Mouse (Mus musculus): ENCODE measurements around the gene Nucb1. TPM values are rescaled to one million over a fixed set of nuclear protein-coding genes. Genes with fewer than 3 reads are reported as not detected.

Gene Nucb1
- total and polyA plus RNA-seq, 2 experiments from 2014 or later: 137 TPM

DNA sequence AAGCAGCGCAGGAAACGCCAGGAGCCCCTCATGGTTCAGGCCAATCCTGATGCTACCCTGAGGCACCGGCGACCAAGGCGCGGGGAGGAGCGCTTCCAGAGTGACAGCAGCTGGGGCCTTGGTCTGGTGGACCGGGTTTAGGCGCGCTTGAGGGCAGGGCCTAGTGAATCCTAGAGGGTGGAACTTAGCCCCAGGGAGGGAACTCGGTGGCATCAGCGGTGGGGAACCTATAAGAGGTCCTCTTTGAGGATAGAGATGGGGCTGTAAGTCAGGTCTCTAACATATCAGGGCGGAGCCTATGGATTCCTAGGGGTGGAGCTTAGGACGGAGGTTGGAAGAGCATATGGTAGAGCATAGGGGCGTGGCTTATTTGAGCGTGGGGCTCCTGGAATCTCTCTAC is 5.2 kb upstream of the Nucb1 start:
- Histone ChIP-seq H3K36me3 (ENCODE audit: insufficient read depth, low read length) (no peaks in the 10 kb centered on the region), H3K27me3 (ENCODE audit: insufficient read depth, low read length) (no peaks in the 10 kb centered on the region), H3K9ac (replicated peaks; ENCODE audit: low read length, poor library complexity, severe bottlenecking) (no peak overlapping the region), H3K27ac (ENCODE audit: low read depth, low read length) (no peak overlapping the region), H3K4me3 (ENCODE audit: low read depth, low read length) (no peak overlapping the region), H3K9me3 (ENCODE audit: low read length) (no peaks in the 10 kb centered on the region), H3K4me1 (ENCODE audit: insufficient read depth, low read length) (no peaks in the 10 kb centered on the region), H3K4me2 (ENCODE audit: low read depth, low read length, poor library complexity, severe bottlenecking) (0 out of 2 replicates have a peak overlapping the region, but pooled peaks have one; percentile 2)
- no peak for DNase-seq (ENCODE audit: low spot score)
- 31% methylated on average over 16 of the region's 16 CpGs for WGBS
- no peak for TF ChIP-seq CTCF (IDR thresholded peaks at IDR 0.05)
- ATAC-seq (ENCODE audit: low FRiP score): no peak

DNA sequence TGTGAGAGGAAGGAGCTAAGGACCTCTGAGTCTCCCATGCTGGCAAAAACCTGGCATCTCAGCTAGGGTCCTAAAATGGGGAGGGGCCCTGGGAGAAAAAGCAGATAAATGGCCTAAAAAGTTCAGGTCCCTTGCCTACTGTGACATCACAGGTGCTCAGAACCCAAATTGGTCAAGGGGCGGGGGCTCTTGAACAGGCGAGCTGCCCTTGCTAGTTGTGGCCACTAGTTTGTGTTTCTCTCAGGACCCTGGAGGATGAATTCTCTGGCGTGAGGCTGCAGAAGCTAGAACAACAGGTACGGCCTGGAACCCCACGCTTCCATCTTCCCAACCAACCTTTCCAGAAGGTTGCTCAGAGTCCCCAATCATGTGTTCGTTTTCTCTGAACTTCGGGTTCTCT is 4.2 kb upstream of the Nucb1 start:
- no peak for ATAC-seq (ENCODE audit: low FRiP score)
- DNase-seq (ENCODE audit: low spot score): no peak
- no peak overlapping the region for H3K9ac ChIP-seq (replicated peaks; ENCODE audit: low read length, poor library complexity, severe bottlenecking)
- no peak overlapping the region for H3K4me2 ChIP-seq (ENCODE audit: low read depth, low read length, poor library complexity, severe bottlenecking)
- TF ChIP-seq CTCF (IDR thresholded peaks at IDR 0.05): no peak
- H3K27ac ChIP-seq (ENCODE audit: low read depth, low read length): no peak overlapping the region
- H3K9me3 ChIP-seq (ENCODE audit: low read length): no peaks in the 10 kb centered on the region
- H3K4me3 ChIP-seq (ENCODE audit: low read depth, low read length): no peak overlapping the region
- 0 out of 2 replicates have a peak, but pooled peaks cover 3% of the 10 kb centered on the region for H3K4me1 ChIP-seq (ENCODE audit: insufficient read depth, low read length)
- WGBS: 87% methylated on average over 7 of the region's 7 CpGs
- H3K27me3 ChIP-seq (ENCODE audit: insufficient read depth, low read length): no peaks in the 10 kb centered on the region
- H3K36me3 ChIP-seq (ENCODE audit: insufficient read depth, low read length): no peaks in the 10 kb centered on the region

DNA sequence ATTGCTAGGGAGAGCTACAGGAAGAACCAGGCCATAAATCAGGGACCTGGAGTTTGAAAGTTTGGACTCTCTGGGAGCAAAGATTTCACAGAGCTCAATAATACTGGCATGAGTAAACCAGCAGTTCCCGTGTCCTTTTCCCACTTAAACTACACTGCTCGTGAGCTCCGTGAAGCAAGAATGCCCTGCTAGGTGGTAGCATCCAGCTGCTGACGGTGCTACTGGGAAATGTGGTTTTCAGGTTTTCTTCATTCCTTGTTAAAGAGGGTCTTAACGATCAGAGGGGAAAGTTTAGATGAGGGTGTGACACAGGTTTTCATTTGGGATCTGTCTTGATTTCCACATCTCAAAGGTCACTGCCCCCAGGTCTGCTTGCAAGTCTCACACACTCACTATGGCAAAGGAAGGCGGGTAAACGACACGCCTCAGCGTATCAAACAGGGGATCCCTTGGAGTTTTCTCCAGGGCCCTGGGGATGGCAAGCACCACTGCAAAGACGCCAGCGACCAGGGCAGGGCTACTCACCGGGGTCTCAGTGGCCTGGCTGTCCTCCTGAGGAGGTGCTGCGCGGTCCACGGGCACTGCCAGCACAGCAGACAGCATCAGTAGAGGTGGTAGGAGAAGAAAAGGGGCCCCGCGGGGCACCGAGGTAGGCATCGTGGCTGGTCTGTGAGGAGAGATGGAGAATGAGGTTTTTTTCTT is 874 bp downstream of the Nucb1 start:
- DNase-seq (ENCODE audit: low spot score) (no peak), ATAC-seq (ENCODE audit: low FRiP score) (no peak; the same call in 1 of the 2 replicates)
- Histone ChIP-seq H3K9me3 (ENCODE audit: low read length) (no peaks in the 10 kb centered on the region), H3K4me3 (ENCODE audit: low read depth, low read length) (peak overlapping the region; percentile 53), H3K36me3 (ENCODE audit: insufficient read depth, low read length) (peaks cover 5% of the 10 kb centered on the region; the same call in 1 of the 2 replicates), H3K27ac (ENCODE audit: low read depth, low read length) (peak overlapping the region; percentile 79), H3K4me1 (ENCODE audit: insufficient read depth, low read length) (peaks cover 8% of the 10 kb centered on the region; the same call in 1 of the 2 replicates), H3K9ac (replicated peaks; ENCODE audit: low read length, poor library complexity, severe bottlenecking) (peak overlapping the region; percentile 69), H3K27me3 (ENCODE audit: insufficient read depth, low read length) (no peaks in the 10 kb centered on the region), H3K4me2 (ENCODE audit: low read depth, low read length, poor library complexity, severe bottlenecking) (peak overlapping the region; percentile 98)
- TF ChIP-seq CTCF (IDR thresholded peaks at IDR 0.05): no peak
- WGBS: 42% methylated on average over 19 of the region's 19 CpGs

DNA sequence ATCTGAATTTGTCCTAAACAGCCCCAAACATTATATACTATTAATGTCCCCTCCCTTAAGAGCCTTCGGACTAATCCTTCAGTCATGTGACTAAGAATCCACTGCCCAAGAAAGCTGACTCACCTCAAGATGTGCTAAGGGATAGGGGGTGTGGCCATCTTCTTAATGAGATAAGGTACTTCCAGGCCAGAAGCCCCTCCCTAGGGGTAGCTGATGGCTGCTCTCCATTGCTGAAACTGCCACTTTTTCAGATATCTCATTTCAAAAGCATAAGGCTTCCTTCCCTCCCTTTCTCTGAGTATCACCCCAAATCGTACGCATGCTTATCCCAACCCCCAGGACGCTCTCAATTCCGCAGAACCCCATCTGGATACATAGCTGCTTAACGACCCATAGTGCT is 1.6 kb downstream of the Nucb1 start:
- H3K4me1 ChIP-seq (ENCODE audit: insufficient read depth, low read length): peaks cover 8% of the 10 kb centered on the region; the same call in 1 of the 2 replicates
- H3K27me3 ChIP-seq (ENCODE audit: insufficient read depth, low read length): no peaks in the 10 kb centered on the region
- H3K27ac ChIP-seq (ENCODE audit: low read depth, low read length): no peak overlapping the region
- TF ChIP-seq CTCF (IDR thresholded peaks at IDR 0.05): no peak
- H3K9me3 ChIP-seq (ENCODE audit: low read length): no peaks in the 10 kb centered on the region
- ATAC-seq (ENCODE audit: low FRiP score) (no peak), DNase-seq (ENCODE audit: low spot score) (no peak)
- 84% methylated on average over 6 of the region's 6 CpGs for WGBS
- peak overlapping the region; percentile 98; the same call in 1 of the 2 replicates for H3K4me2 ChIP-seq (ENCODE audit: low read depth, low read length, poor library complexity, severe bottlenecking)
- H3K9ac ChIP-seq (replicated peaks; ENCODE audit: low read length, poor library complexity, severe bottlenecking): no peak overlapping the region
- peaks cover 5% of the 10 kb centered on the region; the same call in 1 of the 2 replicates for H3K36me3 ChIP-seq (ENCODE audit: insufficient read depth, low read length)
- H3K4me3 ChIP-seq (ENCODE audit: low read depth, low read length): no peak overlapping the region

DNA sequence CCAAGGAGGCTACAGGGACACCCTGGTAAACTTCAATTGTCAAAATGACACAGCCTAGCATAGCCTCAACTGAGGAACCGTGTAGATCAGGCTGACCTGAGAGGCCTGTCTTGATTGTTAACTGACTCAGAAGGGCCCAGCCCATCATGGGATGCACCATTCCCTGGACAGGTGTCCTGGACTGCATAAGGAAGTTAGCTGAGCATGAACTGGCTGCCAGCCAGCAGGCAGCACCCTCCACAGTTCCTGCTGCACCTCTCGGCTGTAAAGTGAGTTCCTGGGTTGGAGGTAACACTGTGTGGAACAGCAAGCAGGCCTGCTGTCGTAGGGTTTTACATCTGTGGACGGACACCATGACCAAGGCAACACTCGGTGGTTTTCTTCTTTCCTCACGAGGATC is 2.6 kb downstream of the Nucb1 start:
- no peaks in the 10 kb centered on the region for H3K9me3 ChIP-seq (ENCODE audit: low read length)
- DNase-seq (ENCODE audit: low spot score) (no peak), ATAC-seq (ENCODE audit: low FRiP score) (no peak)
- H3K27me3 ChIP-seq (ENCODE audit: insufficient read depth, low read length): no peaks in the 10 kb centered on the region
- peaks cover 8% of the 10 kb centered on the region; the same call in 1 of the 2 replicates for H3K4me1 ChIP-seq (ENCODE audit: insufficient read depth, low read length)
- H3K9ac ChIP-seq (replicated peaks; ENCODE audit: low read length, poor library complexity, severe bottlenecking): no peak overlapping the region
- H3K36me3 ChIP-seq (ENCODE audit: insufficient read depth, low read length): peaks cover 10% of the 10 kb centered on the region
- H3K27ac ChIP-seq (ENCODE audit: low read depth, low read length): no peak overlapping the region
- no peak overlapping the region for H3K4me3 ChIP-seq (ENCODE audit: low read depth, low read length)
- WGBS: 96% methylated on average over 6 of the region's 6 CpGs
- TF ChIP-seq CTCF (IDR thresholded peaks at IDR 0.05): no peak
- no peak overlapping the region for H3K4me2 ChIP-seq (ENCODE audit: low read depth, low read length, poor library complexity, severe bottlenecking)

DNA sequence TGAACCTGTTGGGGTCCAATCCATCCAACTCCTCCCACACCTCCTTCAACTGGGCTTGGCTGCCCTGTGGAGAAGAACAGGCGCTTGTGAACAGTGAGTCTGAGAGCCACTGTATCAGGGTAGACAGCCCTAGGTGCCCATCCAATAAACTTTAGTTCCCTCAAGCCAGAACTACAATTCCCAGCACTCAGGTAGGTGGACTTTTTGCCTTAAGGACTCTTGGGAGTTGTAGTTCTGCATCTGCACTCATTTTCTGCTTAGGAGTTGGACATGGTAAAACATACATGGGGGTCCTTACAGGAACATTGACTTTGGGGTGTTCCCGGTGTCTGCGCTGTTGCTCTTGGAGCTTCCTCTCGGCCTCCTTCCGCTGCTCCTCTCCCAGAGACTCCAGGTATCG is 11.8 kb downstream of the Nucb1 start:
- Histone ChIP-seq H3K9ac (replicated peaks; ENCODE audit: low read length, poor library complexity, severe bottlenecking) (no peak overlapping the region), H3K4me3 (ENCODE audit: low read depth, low read length) (no peak overlapping the region), H3K27me3 (ENCODE audit: insufficient read depth, low read length) (no peaks in the 10 kb centered on the region), H3K9me3 (ENCODE audit: low read length) (no peaks in the 10 kb centered on the region), H3K27ac (ENCODE audit: low read depth, low read length) (no peak overlapping the region), H3K4me1 (ENCODE audit: insufficient read depth, low read length) (no peaks in the 10 kb centered on the region), H3K4me2 (ENCODE audit: low read depth, low read length, poor library complexity, severe bottlenecking) (no peak overlapping the region), H3K36me3 (ENCODE audit: insufficient read depth, low read length) (peaks cover 77% of the 10 kb centered on the region)
- 96% methylated on average over 6 of the region's 6 CpGs for WGBS
- no peak for DNase-seq (ENCODE audit: low spot score)
- TF ChIP-seq CTCF (IDR thresholded peaks at IDR 0.05): no peak
- no peak for ATAC-seq (ENCODE audit: low FRiP score)
